Mouse (Mus musculus) liver, embryonic 14.5 days (tissue): ENCODE data around the gene Sdhc.

Experiments
- CTCF ChIP-seq: IDR thresholded peaks from 2 replicates; pipeline ENCODE4 v1.5.1; 2016; ENCODE audit warnings: antibody characterized with exemption, low read depth, control low read depth
- EP300 ChIP-seq: IDR thresholded peaks from 2 replicates; pipeline ENCODE4 v1.6.1; 2016; ENCODE audit warnings: antibody characterized with exemption, low read depth

- TF ChIP-seq EP300 (no peak), CTCF (no peak)
Observed at GRCm38 (mm10) chr1:171162526-171162925, 12.1 kb upstream of the Sdhc start.
